Mouse (Mus musculus): ENCODE measurements around the gene Dusp12. TPM values are rescaled to one million over a fixed set of nuclear protein-coding genes. Genes with fewer than 3 reads are reported as not detected.

Gene Dusp12
- 38.4 and 46.7 TPM in 2 replicates for polyA plus RNA-seq (2012; rRNA removed)

GRCm38 (mm10) chr1:170884978-170885561 lies at the start of gene Dusp12, which contains the start of gene Gm26620:
TSS of gene Dusp12 (minus strand) at chr1:170885540.
TSS of gene Gm26620 (plus strand) at chr1:170885065.

GRCm38 (mm10) chr1:170927378-170927777 lies 42.0 kb upstream of the Dusp12 start, which contains the start of gene Fcrla:
TSS of gene Fcrla (minus strand) at chr1:170927583.

GRCm38 (mm10) chr1:170912891-170913615 lies 27.7 kb upstream of the Dusp12 start, which contains the start of gene Fcrlb:
TSS of gene Fcrlb (minus strand) at chr1:170912941.

GRCm38 (mm10) chr1:170867691-170868105 lies 17.6 kb downstream of the Dusp12 start, which contains the start of gene Atf6:
TSS of gene Atf6 (minus strand) at chr1:170867771.

Other genes starting within 250 kb of the Dusp12 start
- gene Olfml2b, start 241.0 kb downstream of the Dusp12 start, polyA plus RNA-seq (2012; rRNA removed), result 4.2 and 10.2 TPM in 2 replicates
- 6.2 and 9.6 TPM in 2 replicates for gene Atf6, start 17.8 kb downstream of the Dusp12 start, polyA plus RNA-seq (2012; rRNA removed)
- 0.46 and 0.57 TPM in 2 replicates for gene Gm26620, start 475 bp downstream of the Dusp12 start, polyA plus RNA-seq (2012; rRNA removed)
- gene Fcrlb, start 27.4 kb upstream of the Dusp12 start, polyA plus RNA-seq (2012; rRNA removed), result 0.04 TPM in 1 of 2 replicates, not detected in the other
- not detected in 2 replicates for gene Fcrla, start 42.0 kb upstream of the Dusp12 start, polyA plus RNA-seq (2012; rRNA removed)
- 0.47 and 0.58 TPM in 2 replicates for gene Fcgr2b, start 91.0 kb upstream of the Dusp12 start, polyA plus RNA-seq (2012; rRNA removed)
- gene Fcgr4, start 133.4 kb upstream of the Dusp12 start, polyA plus RNA-seq (2012; rRNA removed), result 0.20 and 0.45 TPM in 2 replicates
- gene Fcgr3, start 179.4 kb upstream of the Dusp12 start, polyA plus RNA-seq (2012; rRNA removed), result 5.1 and 6.4 TPM in 2 replicates
- gene Cfap126, start 228.4 kb upstream of the Dusp12 start, polyA plus RNA-seq (2012; rRNA removed), result 3.0 and 3.8 TPM in 2 replicates